Mouse (Mus musculus) intestine, embryonic 16.5 days (tissue): Measurements from ENCODE around the gene Alg11. TPM values are rescaled to one million over a fixed set of nuclear protein-coding genes. Genes with fewer than 3 reads are reported as not detected.
A peak's percentile ranks its signal among the peaks of the same experiment; 100 is the strongest.

ENCODE experiments used
- ATAC-seq: fragments of 200-750 bp; cut with Nextera tagmentation; 2 replicates; pipeline ENCODE4 v1.8.0; 2017; ENCODE audit warnings: moderate TSS enrichment, moderate library complexity
- H3K27ac ChIP-seq: fragments of 300-500 bp; sonication (generic); 2 replicates; pipeline ENCODE4 v1.5.1; 2014; ENCODE audit warnings: mild to moderate bottlenecking, low read length
- H3K27me3 ChIP-seq: fragments of 300-500 bp; sonication (generic); replicated peaks from 2 replicates; pipeline ENCODE4 v1.6.1; 2014; ENCODE audit warnings: low read length, control low read depth, mixed read lengths; ENCODE audit not compliant: control insufficient read depth, insufficient read depth
- H3K36me3 ChIP-seq: fragments of 300-500 bp; sonication (generic); 2 replicates; pipeline ENCODE4 v1.6.1; 2014; ENCODE audit warnings: low read length, control low read depth; ENCODE audit not compliant: control insufficient read depth, insufficient read depth
- H3K4me1 ChIP-seq: fragments of 300-500 bp; sonication (generic); 2 replicates; pipeline ENCODE4 v1.6.1; 2014; ENCODE audit warnings: low read length, control low read depth, mixed read lengths; ENCODE audit not compliant: control insufficient read depth, insufficient read depth
- H3K4me2 ChIP-seq: fragments of 300-500 bp; sonication (generic); 2 replicates; pipeline ENCODE4 v1.6.1; 2014; ENCODE audit warnings: low read depth, low read length, control low read depth
- H3K4me3 ChIP-seq: fragments of 300-500 bp; sonication (generic); 2 replicates; pipeline ENCODE4 v1.5.1; 2014; ENCODE audit warnings: mild to moderate bottlenecking, low read length
- H3K9ac ChIP-seq: fragments of 300-500 bp; sonication (generic); 2 replicates; pipeline ENCODE4 v1.6.1; 2014; ENCODE audit warnings: low read depth, low read length
- H3K9me3 ChIP-seq: fragments of 300-500 bp; sonication (generic); 2 replicates; pipeline ENCODE4 v1.6.1; 2016; ENCODE audit warnings: low read length, control low read depth; ENCODE audit not compliant: control insufficient read depth
- WGBS: fragments of 180-500 bp; shearing (Covaris S2); extraction: QIAGEN DNeasy Blood & Tissue Kit; methylation state at CpG from one replicate; pipeline ENCODE4 v1.1.7; 2014; 5-methylcytosine and 5-hydroxymethylcytosine counted together
- polyA plus RNA-seq: library from polyadenylated mRNA; unstranded; fragments of >200 nt; fragmentation: Nextera tagmentation; extraction: Ambion mirVana; gene quantifications from 2 replicates; pipeline ENCODE4 v1.2.1, GENCODE M21; 2015

The Alg11 gene
- polyA plus RNA-seq, 1 experiment from 2014 or later, result 28.7 TPM

DNA sequence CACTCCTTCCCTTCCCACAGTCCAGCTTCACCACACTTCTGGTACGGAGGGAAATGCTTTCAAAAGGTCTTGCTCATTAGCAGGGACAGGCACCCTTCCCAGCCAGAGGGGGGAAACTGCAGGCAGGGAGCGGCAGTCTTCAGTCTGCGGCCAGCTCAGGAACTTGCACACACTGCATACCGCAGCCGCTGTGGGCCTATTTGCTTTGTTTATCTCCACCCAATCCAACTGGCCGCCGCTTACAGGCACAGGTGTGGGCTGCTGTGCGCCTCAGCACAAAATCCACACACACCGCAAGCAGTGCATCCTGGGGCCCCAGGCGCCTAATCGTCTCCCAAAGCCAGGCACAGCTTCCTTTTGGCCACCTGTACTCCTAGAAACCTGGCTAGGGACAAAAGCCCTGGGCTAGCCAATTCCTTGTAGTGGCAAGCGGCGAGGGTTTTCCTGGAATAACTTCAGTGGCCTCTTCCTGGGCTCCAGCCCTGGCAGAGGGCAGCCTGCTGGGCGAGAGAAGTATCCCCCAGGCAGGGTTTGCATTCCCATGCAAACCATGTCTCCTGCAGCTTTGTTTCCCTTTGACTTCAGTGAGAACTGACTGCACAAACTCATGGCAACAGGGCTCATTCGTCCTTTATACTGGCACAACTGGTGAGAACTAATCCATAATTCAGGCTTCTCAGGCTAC is 20.9 kb upstream of the Alg11 start:
- WGBS, result 9% methylated on average over 15 of the region's 15 CpGs
- Histone ChIP-seq H3K27me3 (no peaks in the 10 kb centered on the region), H3K4me3 (peak overlapping the region; percentile 30), H3K9me3 (no peaks in the 10 kb centered on the region), H3K4me2 (peak overlapping the region; percentile 46), H3K36me3 (no peaks in the 10 kb centered on the region), H3K9ac (peak overlapping the region; percentile 54), H3K4me1 (peaks cover 12% of the 10 kb centered on the region), H3K27ac (peak overlapping the region; percentile 20; the same call in 1 of the 2 replicates)
- ATAC-seq, result peak; percentile 89

DNA sequence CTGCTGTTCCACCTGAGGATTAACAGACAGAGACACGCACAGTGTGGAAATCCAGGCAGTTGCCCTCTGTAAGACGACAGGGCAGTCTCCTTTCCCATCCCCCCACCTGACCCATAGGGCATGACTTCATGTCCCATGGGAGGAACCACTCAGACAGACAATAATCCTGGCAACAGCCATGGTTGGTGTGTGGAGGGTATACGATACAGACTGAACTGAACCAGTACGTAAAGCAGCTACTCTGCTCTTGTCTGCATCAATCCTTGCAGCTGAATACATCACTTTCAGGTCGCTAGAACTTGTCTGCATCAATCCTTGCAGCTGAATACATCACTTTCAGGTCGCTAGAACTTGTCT is 20.4 kb upstream of the Alg11 start:
- Histone ChIP-seq H3K9ac (no peak overlapping the region), H3K36me3 (no peaks in the 10 kb centered on the region), H3K4me3 (no peak overlapping the region), H3K27me3 (no peaks in the 10 kb centered on the region), H3K27ac (no peak overlapping the region), H3K4me2 (no peak overlapping the region), H3K9me3 (no peaks in the 10 kb centered on the region), H3K4me1 (peaks cover 12% of the 10 kb centered on the region)
- WGBS, result 48% methylated on average over 6 of the region's 6 CpGs
- no peak for ATAC-seq

DNA sequence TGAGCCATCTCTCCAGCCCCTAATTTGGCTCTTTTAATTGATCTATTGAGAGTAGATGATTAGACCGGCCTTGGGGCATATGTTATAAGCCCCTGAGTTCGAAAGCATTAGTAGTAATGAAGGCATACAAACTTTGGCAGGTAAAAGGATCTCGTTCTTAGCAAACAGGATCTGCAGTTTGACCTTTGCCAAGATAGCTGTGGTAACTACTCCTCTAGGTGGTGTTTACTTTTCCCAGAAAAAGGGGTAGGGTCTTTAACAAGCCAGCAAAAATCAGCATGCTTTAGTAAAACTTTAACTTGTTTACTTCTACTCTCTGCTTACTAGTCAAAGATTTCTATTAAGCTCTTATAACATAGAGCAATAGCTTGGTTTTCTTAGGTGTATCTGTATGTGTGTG is 18.0 kb upstream of the Alg11 start:
- H3K4me2 ChIP-seq, result no peak overlapping the region
- no peak overlapping the region for H3K4me3 ChIP-seq
- no peak for ATAC-seq
- no peak overlapping the region for H3K27ac ChIP-seq
- no peaks in the 10 kb centered on the region for H3K36me3 ChIP-seq
- no peaks in the 10 kb centered on the region for H3K27me3 ChIP-seq
- H3K9me3 ChIP-seq, result no peaks in the 10 kb centered on the region
- no peak overlapping the region for H3K9ac ChIP-seq
- WGBS, result 69% methylated on average over 3 of the region's 3 CpGs
- H3K4me1 ChIP-seq, result peaks cover 9% of the 10 kb centered on the region

DNA sequence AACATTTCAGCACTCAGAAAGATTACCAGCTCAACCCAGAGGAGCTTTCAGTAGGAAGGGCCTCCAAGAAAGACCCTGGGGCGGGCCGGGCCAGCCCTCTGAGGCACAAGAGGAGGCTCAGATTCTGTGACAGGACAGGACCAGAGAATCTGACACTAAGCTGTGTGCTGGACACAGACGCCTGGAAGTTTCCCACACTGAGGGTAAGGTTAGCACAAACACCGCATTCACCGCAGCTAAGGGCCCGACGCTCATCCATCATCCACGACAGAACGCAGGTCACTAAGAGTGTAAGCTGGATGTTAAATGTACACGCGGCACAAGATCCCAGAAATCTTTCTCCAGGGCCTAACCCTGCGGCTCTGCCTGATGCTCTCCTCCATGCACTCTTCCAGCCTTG is 16.8 kb upstream of the Alg11 start:
- Histone ChIP-seq H3K36me3 (no peaks in the 10 kb centered on the region), H3K4me3 (no peak overlapping the region), H3K9ac (no peak overlapping the region), H3K9me3 (no peaks in the 10 kb centered on the region), H3K27me3 (no peaks in the 10 kb centered on the region), H3K4me1 (peaks cover 8% of the 10 kb centered on the region), H3K4me2 (no peak overlapping the region), H3K27ac (no peak overlapping the region)
- no peak for ATAC-seq
- 21% methylated on average over 12 of the region's 12 CpGs for whole genome bisulfite sequencing

DNA sequence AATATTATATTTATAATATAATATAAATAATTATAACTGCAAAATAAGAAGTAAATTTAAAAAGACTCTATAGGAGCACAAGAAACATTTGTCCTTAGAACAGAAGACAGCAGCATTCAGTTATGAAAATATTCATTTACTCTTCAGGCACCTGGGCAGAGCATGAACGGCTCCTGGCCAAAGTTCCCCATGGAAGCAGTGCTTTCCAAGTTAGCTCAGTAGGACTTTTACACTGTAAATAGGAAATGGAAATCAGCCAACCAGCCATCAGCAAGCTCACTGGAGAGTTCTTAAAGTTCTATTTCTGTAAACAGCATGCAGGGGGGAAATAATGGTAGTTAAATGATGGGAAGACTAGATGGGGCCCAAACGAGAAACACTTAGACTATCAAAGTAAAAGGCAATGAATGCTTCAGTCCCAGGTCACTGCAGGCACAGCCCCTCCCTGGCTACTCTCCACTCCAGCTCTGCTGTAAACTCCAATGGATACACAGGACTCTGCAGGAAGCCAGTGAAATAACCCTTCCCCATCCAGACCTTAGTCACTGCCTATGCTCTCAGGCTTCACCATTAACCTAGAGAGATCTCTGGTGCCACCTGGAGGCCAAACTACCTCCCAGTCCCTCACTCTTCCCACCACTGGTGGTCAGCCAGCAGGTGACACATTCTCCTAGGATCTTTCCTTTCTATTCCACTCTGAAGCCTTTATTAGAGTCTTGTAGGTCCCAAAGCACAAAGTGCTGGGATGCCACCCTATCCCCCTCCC is 12.6 kb upstream of the Alg11 start:
- H3K4me2 ChIP-seq, result no peak overlapping the region
- peak; percentile 93 for ATAC-seq
- peaks cover 6% of the 10 kb centered on the region for H3K4me1 ChIP-seq
- H3K4me3 ChIP-seq, result no peak overlapping the region
- H3K27ac ChIP-seq, result no peak overlapping the region
- H3K27me3 ChIP-seq, result no peaks in the 10 kb centered on the region
- WGBS, result 51% methylated on average over 2 of the region's 2 CpGs
- no peak overlapping the region for H3K9ac ChIP-seq
- no peaks in the 10 kb centered on the region for H3K9me3 ChIP-seq
- H3K36me3 ChIP-seq, result no peaks in the 10 kb centered on the region

DNA sequence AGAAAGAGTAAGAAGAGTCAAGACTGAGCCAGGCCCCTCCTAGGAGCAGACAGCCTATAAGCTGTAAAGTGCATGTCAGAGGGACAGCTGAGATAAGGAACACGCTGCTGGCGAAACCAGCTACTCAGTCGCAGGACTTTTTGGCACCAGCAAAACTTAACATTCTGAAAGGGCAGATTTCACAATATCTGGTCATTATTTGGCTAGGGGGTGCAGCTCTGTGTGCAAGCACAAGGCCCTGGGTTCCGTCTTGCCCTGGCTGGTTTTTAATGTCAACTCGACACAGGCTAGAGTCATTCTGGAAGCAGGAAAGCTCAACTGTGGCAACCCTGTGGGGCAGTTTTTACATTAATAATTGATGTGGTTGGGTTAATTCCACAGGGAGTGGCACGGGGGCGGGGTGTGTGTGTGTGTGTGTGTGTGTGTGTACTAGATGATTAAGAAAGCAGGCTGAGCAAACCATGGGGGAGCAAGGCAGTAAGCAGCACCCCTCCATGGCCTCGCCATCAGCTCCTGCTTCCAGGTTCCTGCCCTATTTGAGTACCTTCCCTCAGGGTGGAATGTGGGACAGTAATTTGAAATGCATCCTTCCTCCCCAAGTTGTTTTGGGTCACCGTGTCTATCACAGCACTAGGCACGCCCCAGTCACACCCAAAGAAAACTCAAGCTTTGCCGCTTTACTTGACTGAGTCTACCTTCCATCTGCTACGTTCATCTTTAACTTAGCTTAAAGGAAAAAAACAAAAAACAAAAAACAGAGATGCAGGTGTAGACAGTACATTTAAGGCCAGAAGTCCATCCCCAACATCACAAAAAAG is 5.6 kb upstream of the Alg11 start:
- H3K9me3 ChIP-seq, result no peaks in the 10 kb centered on the region
- 0 out of 2 replicates have a peak overlapping the region, but pooled peaks have one; percentile 19 for H3K27ac ChIP-seq
- peak; percentile 79 for ATAC-seq
- no peak overlapping the region for H3K4me3 ChIP-seq
- 0 out of 2 replicates have a peak overlapping the region, but pooled peaks have one; percentile 0 for H3K4me2 ChIP-seq
- H3K36me3 ChIP-seq, result no peaks in the 10 kb centered on the region
- 0 out of 2 replicates have a peak, but pooled peaks cover 8% of the 10 kb centered on the region for H3K4me1 ChIP-seq
- 65% methylated on average over 12 of the region's 12 CpGs for WGBS
- 0 out of 2 replicates have a peak, but pooled peaks cover 4% of the 10 kb centered on the region for H3K27me3 ChIP-seq
- no peak overlapping the region for H3K9ac ChIP-seq

DNA sequence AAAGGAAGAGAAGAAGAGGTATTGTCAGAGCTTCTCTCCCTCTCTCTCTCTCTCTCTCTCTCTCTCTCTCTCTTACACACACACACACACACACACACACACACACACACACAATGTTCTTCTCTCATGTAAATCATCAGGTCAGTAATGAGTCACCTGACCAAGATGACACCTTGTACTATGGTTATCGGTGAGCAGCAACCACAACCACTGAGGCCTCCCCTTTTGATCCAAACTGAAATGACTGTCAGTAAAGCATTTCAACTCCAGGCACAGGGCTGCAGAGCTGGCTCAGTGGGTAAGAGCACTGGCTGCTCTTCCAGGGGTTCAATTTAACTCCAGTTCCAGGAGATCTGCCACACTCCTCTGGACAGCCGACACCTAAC is 5.0 kb upstream of the Alg11 start:
- 0 out of 2 replicates have a peak, but pooled peaks cover 8% of the 10 kb centered on the region for H3K4me1 ChIP-seq
- ATAC-seq, result no peak
- H3K9me3 ChIP-seq, result no peaks in the 10 kb centered on the region
- no peaks in the 10 kb centered on the region for H3K36me3 ChIP-seq
- H3K27me3 ChIP-seq, result 0 out of 2 replicates have a peak, but pooled peaks cover 4% of the 10 kb centered on the region
- no peak overlapping the region for H3K4me2 ChIP-seq
- no peak overlapping the region for H3K27ac ChIP-seq
- no peak overlapping the region for H3K4me3 ChIP-seq
- WGBS, result 89% methylated on average over 2 of the region's 2 CpGs
- no peak overlapping the region for H3K9ac ChIP-seq

DNA sequence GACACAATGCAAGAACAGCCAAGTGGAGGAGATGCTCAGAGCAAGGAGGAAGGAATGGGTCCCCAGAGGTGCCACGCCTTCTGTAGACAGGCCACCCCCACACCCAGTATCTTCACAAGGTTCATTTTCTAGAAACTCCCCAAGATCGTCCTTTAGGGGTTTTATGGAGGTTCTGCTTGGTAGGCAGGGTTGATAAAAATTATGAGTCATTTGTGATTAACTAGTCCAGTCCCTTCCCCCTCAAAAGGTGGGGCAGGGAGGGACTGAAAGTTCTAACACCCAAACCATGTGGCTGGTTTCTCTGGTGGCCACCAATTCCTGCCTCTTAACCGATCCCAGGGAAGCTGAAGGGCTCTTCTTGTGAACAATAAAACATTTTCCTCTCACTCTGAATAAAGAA is 3.7 kb upstream of the Alg11 start:
- Histone ChIP-seq H3K36me3 (no peaks in the 10 kb centered on the region), H3K4me2 (no peak overlapping the region), H3K9me3 (no peaks in the 10 kb centered on the region), H3K27me3 (0 out of 2 replicates have a peak, but pooled peaks cover 4% of the 10 kb centered on the region), H3K27ac (no peak overlapping the region), H3K9ac (no peak overlapping the region), H3K4me3 (no peak overlapping the region), H3K4me1 (0 out of 2 replicates have a peak, but pooled peaks cover 8% of the 10 kb centered on the region)
- WGBS, result 52% methylated on average over 3 of the region's 3 CpGs
- no peak for ATAC-seq

DNA sequence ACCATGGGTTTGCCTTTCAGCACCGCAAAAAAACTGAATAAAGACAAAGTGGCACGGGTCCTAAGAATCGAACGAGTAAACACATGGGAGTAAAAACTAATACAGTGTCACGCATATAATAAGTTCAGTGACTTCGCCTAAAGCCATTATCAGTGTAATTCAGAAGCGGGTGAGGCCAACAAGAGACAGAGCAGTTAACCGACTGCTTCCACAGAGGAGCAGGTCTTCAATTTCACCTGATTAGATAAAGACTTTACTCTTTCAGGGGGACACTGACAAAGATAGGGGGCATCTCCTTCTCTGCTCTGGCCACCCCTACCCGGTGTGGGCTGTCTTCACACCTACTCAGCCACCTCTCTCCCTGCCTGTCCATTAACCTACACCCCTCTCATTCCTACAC is 2.2 kb upstream of the Alg11 start:
- Histone ChIP-seq H3K9ac (no peak overlapping the region), H3K4me3 (no peak overlapping the region), H3K9me3 (no peaks in the 10 kb centered on the region), H3K4me2 (no peak overlapping the region), H3K4me1 (0 out of 2 replicates have a peak, but pooled peaks cover 8% of the 10 kb centered on the region), H3K27me3 (0 out of 2 replicates have a peak, but pooled peaks cover 4% of the 10 kb centered on the region), H3K36me3 (no peaks in the 10 kb centered on the region), H3K27ac (no peak overlapping the region)
- no peak for ATAC-seq
- WGBS, result 56% methylated on average over 9 of the region's 9 CpGs
